Mouse (Mus musculus): ENCODE results near the gene Sec14l1. TPM values are rescaled to one million over a fixed set of nuclear protein-coding genes. Genes with fewer than 3 reads are reported as not detected.

Sec14l1 gene
- polyA plus RNA-seq, 1 experiment from 2014 or later = 25.4 TPM

- Histone ChIP-seq H3K27ac (replicated peaks; ENCODE audit: low read depth, low read length) (no peak overlapping the region), H3K4me1 (ENCODE audit: control insufficient read depth, insufficient read depth, low read length) (no peaks in the 10 kb centered on the region; the same call in 1 of the 2 replicates), H3K9ac (replicated peaks; ENCODE audit: low read length) (no peak overlapping the region), H3K4me2 (ENCODE audit: low read depth, low read length) (peak overlapping the region; percentile 24; the same call in 1 of the 2 replicates), H3K4me3 (ENCODE audit: low read depth, low read length) (no peak overlapping the region), H3K36me3 (replicated peaks; ENCODE audit: control insufficient read depth, insufficient read depth, low read depth, low read length) (no peaks in the 10 kb centered on the region), H3K27me3 (ENCODE audit: control insufficient read depth, insufficient read depth, low read length) (no peaks in the 10 kb centered on the region), H3K9me3 (replicated peaks; ENCODE audit: control insufficient read depth, low read length) (no peaks in the 10 kb centered on the region)
- DNase-seq (ENCODE audit: low spot score) (peak; percentile 33), ATAC-seq (replicated peaks; ENCODE audit: insufficient number of reproducible peaks, low FRiP score, low TSS enrichment, low read depth) (no peak)
- WGBS = 17% methylated on average over 4 of the region's 4 CpGs
Measured at GRCm38 (mm10) chr11:117091406-117091805, 23.6 kb upstream of the Sec14l1 start.

GRCm38 (mm10) chr11:117091845-117092244 is 23.1 kb upstream of the Sec14l1 start:
- ATAC-seq (replicated peaks; ENCODE audit: insufficient number of reproducible peaks, low FRiP score, low TSS enrichment, low read depth) = peak; percentile 49; the same call in 1 of the 2 replicates
- 2% methylated on average over 22 of the region's 22 CpGs for WGBS

GRCm38 (mm10) chr11:117092711-117093110 is 22.3 kb upstream of the Sec14l1 start:
- 24% methylated on average over 8 of the region's 8 CpGs for WGBS
- no peak for DNase-seq (ENCODE audit: low spot score)
- no peak overlapping the region for H3K27ac ChIP-seq (replicated peaks; ENCODE audit: low read depth, low read length)

More at GRCm38 (mm10) chr11:117091845-117092244, 23.1 kb upstream of the Sec14l1 start:
- no peaks in the 10 kb centered on the region for H3K27me3 ChIP-seq (ENCODE audit: control insufficient read depth, insufficient read depth, low read length)
- no peaks in the 10 kb centered on the region for H3K36me3 ChIP-seq (replicated peaks; ENCODE audit: control insufficient read depth, insufficient read depth, low read depth, low read length)
- no peak overlapping the region for H3K27ac ChIP-seq (replicated peaks; ENCODE audit: low read depth, low read length)
- H3K4me1 ChIP-seq (ENCODE audit: control insufficient read depth, insufficient read depth, low read length) = no peaks in the 10 kb centered on the region; the same call in 1 of the 2 replicates
- H3K9ac ChIP-seq (replicated peaks; ENCODE audit: low read length) = no peak overlapping the region; the same call in 1 of the 2 replicates
- H3K4me2 ChIP-seq (ENCODE audit: low read depth, low read length) = peak overlapping the region; percentile 24
- no peak overlapping the region for H3K4me3 ChIP-seq (ENCODE audit: low read depth, low read length)
- no peaks in the 10 kb centered on the region for H3K9me3 ChIP-seq (replicated peaks; ENCODE audit: control insufficient read depth, low read length)
- DNase-seq (ENCODE audit: low spot score) = peak; percentile 67

GRCm38 (mm10) chr11:117093900-117094552 is 20.9 kb upstream of the Sec14l1 start:
- WGBS = 76% methylated on average over 5 of the region's 5 CpGs
- Histone ChIP-seq H3K27me3 (ENCODE audit: control insufficient read depth, insufficient read depth, low read length) (no peaks in the 10 kb centered on the region), H3K9ac (replicated peaks; ENCODE audit: low read length) (no peak overlapping the region), H3K27ac (replicated peaks; ENCODE audit: low read depth, low read length) (no peak overlapping the region), H3K4me2 (ENCODE audit: low read depth, low read length) (no peak overlapping the region), H3K4me3 (ENCODE audit: low read depth, low read length) (no peak overlapping the region), H3K9me3 (replicated peaks; ENCODE audit: control insufficient read depth, low read length) (no peaks in the 10 kb centered on the region), H3K36me3 (replicated peaks; ENCODE audit: control insufficient read depth, insufficient read depth, low read depth, low read length) (no peaks in the 10 kb centered on the region), H3K4me1 (ENCODE audit: control insufficient read depth, insufficient read depth, low read length) (no peaks in the 10 kb centered on the region; the same call in 1 of the 2 replicates)
- ATAC-seq (replicated peaks; ENCODE audit: insufficient number of reproducible peaks, low FRiP score, low TSS enrichment, low read depth) (no peak), DNase-seq (ENCODE audit: low spot score) (no peak)

More at GRCm38 (mm10) chr11:117092711-117093110, 22.3 kb upstream of the Sec14l1 start:
- Histone ChIP-seq H3K4me1 (ENCODE audit: control insufficient read depth, insufficient read depth, low read length) (no peaks in the 10 kb centered on the region; the same call in 1 of the 2 replicates), H3K4me3 (ENCODE audit: low read depth, low read length) (no peak overlapping the region), H3K36me3 (replicated peaks; ENCODE audit: control insufficient read depth, insufficient read depth, low read depth, low read length) (no peaks in the 10 kb centered on the region), H3K4me2 (ENCODE audit: low read depth, low read length) (no peak overlapping the region), H3K9me3 (replicated peaks; ENCODE audit: control insufficient read depth, low read length) (no peaks in the 10 kb centered on the region), H3K27me3 (ENCODE audit: control insufficient read depth, insufficient read depth, low read length) (no peaks in the 10 kb centered on the region), H3K9ac (replicated peaks; ENCODE audit: low read length) (no peak overlapping the region)
- ATAC-seq (replicated peaks; ENCODE audit: insufficient number of reproducible peaks, low FRiP score, low TSS enrichment, low read depth) = no peak

- no peaks in the 10 kb centered on the region for H3K9me3 ChIP-seq (replicated peaks; ENCODE audit: control insufficient read depth, low read length)
- H3K36me3 ChIP-seq (replicated peaks; ENCODE audit: control insufficient read depth, insufficient read depth, low read depth, low read length) = no peaks in the 10 kb centered on the region
- 86% methylated on average over 9 of the region's 9 CpGs for WGBS
- no peak overlapping the region for H3K4me2 ChIP-seq (ENCODE audit: low read depth, low read length)
- H3K27me3 ChIP-seq (ENCODE audit: control insufficient read depth, insufficient read depth, low read length) = no peaks in the 10 kb centered on the region
- H3K4me3 ChIP-seq (ENCODE audit: low read depth, low read length) = no peak overlapping the region
- no peaks in the 10 kb centered on the region; the same call in 1 of the 2 replicates for H3K4me1 ChIP-seq (ENCODE audit: control insufficient read depth, insufficient read depth, low read length)
- ATAC-seq (replicated peaks; ENCODE audit: insufficient number of reproducible peaks, low FRiP score, low TSS enrichment, low read depth) (no peak), DNase-seq (ENCODE audit: low spot score) (no peak)
- H3K9ac ChIP-seq (replicated peaks; ENCODE audit: low read length) = no peak overlapping the region
- H3K27ac ChIP-seq (replicated peaks; ENCODE audit: low read depth, low read length) = no peak overlapping the region
Measured at GRCm38 (mm10) chr11:117094646-117095045, 20.3 kb upstream of the Sec14l1 start.

- no peak overlapping the region for H3K27ac ChIP-seq (replicated peaks; ENCODE audit: low read depth, low read length)
- DNase-seq (ENCODE audit: low spot score) (no peak), ATAC-seq (replicated peaks; ENCODE audit: insufficient number of reproducible peaks, low FRiP score, low TSS enrichment, low read depth) (no peak)
- 67% methylated on average over 9 of the region's 9 CpGs for WGBS
- H3K4me1 ChIP-seq (ENCODE audit: control insufficient read depth, insufficient read depth, low read length) = no peaks in the 10 kb centered on the region; the same call in 1 of the 2 replicates
- no peak overlapping the region for H3K4me2 ChIP-seq (ENCODE audit: low read depth, low read length)
- H3K9ac ChIP-seq (replicated peaks; ENCODE audit: low read length) = no peak overlapping the region
- no peak overlapping the region for H3K4me3 ChIP-seq (ENCODE audit: low read depth, low read length)
- no peaks in the 10 kb centered on the region for H3K27me3 ChIP-seq (ENCODE audit: control insufficient read depth, insufficient read depth, low read length)
- H3K9me3 ChIP-seq (replicated peaks; ENCODE audit: control insufficient read depth, low read length) = no peaks in the 10 kb centered on the region
- H3K36me3 ChIP-seq (replicated peaks; ENCODE audit: control insufficient read depth, insufficient read depth, low read depth, low read length) = no peaks in the 10 kb centered on the region
Measured at GRCm38 (mm10) chr11:117097021-117097420, 17.9 kb upstream of the Sec14l1 start.

- no peak overlapping the region for H3K9ac ChIP-seq (replicated peaks; ENCODE audit: low read length)
- ATAC-seq (replicated peaks; ENCODE audit: insufficient number of reproducible peaks, low FRiP score, low TSS enrichment, low read depth) = no peak
- no peak overlapping the region for H3K4me3 ChIP-seq (ENCODE audit: low read depth, low read length)
- H3K4me1 ChIP-seq (ENCODE audit: control insufficient read depth, insufficient read depth, low read length) = no peaks in the 10 kb centered on the region
- no peak overlapping the region for H3K27ac ChIP-seq (replicated peaks; ENCODE audit: low read depth, low read length)
- H3K36me3 ChIP-seq (replicated peaks; ENCODE audit: control insufficient read depth, insufficient read depth, low read depth, low read length) = no peaks in the 10 kb centered on the region
- H3K27me3 ChIP-seq (ENCODE audit: control insufficient read depth, insufficient read depth, low read length) = no peaks in the 10 kb centered on the region
- no peaks in the 10 kb centered on the region for H3K9me3 ChIP-seq (replicated peaks; ENCODE audit: control insufficient read depth, low read length)
- WGBS = 52% methylated on average over 5 of the region's 5 CpGs
- no peak for DNase-seq (ENCODE audit: low spot score)
- no peak overlapping the region for H3K4me2 ChIP-seq (ENCODE audit: low read depth, low read length)
Measured at GRCm38 (mm10) chr11:117098155-117098554, 16.8 kb upstream of the Sec14l1 start.

GRCm38 (mm10) chr11:117098784-117099183 is 16.2 kb upstream of the Sec14l1 start:
- Histone ChIP-seq H3K4me1 (ENCODE audit: control insufficient read depth, insufficient read depth, low read length) (no peaks in the 10 kb centered on the region), H3K4me3 (ENCODE audit: low read depth, low read length) (no peak overlapping the region), H3K9ac (replicated peaks; ENCODE audit: low read length) (no peak overlapping the region), H3K27me3 (ENCODE audit: control insufficient read depth, insufficient read depth, low read length) (no peaks in the 10 kb centered on the region), H3K9me3 (replicated peaks; ENCODE audit: control insufficient read depth, low read length) (no peaks in the 10 kb centered on the region), H3K27ac (replicated peaks; ENCODE audit: low read depth, low read length) (no peak overlapping the region), H3K4me2 (ENCODE audit: low read depth, low read length) (no peak overlapping the region), H3K36me3 (replicated peaks; ENCODE audit: control insufficient read depth, insufficient read depth, low read depth, low read length) (no peaks in the 10 kb centered on the region)
- no peak for ATAC-seq (replicated peaks; ENCODE audit: insufficient number of reproducible peaks, low FRiP score, low TSS enrichment, low read depth)
- 83% methylated on average over 3 of the region's 3 CpGs for WGBS
- no peak for DNase-seq (ENCODE audit: low spot score)

All from embryonic facial prominence, embryonic 11.5 days (tissue).